Mouse (Mus musculus): ENCODE measurements at regions not wholly inside any gene's neighbourhood (a gene's known extent, or its start where the extent isn't known, plus 50 kb on each side); places are given as distances from the start of the nearest gene placed in this dataset.

GRCm38 (mm10) chr11:112542573-112542972, 239.5 kb upstream of the Sox9 start:
- TF ChIP-seq EP300 (optimal IDR thresholded peaks at IDR 0.05), result no peak
- TF ChIP-seq CTCF (IDR thresholded peaks at IDR 0.05; ENCODE audit: low read depth), result no peak
